Mouse (Mus musculus): ENCODE measurements around the gene D130043K22Rik.

D130043K22Rik gene

GRCm38 (mm10) chr13:24844983-24845955 lies at the start of gene D130043K22Rik:
D130043K22Rik (plus strand) TSS chr13:24845135.
- no peak for DNase-seq (ENCODE audit: low read depth, low spot score)

- DNase-seq (ENCODE audit: low read depth, low spot score), result no peak
Observed at GRCm38 (mm10) chr13:24798686-24799085, 46.2 kb upstream of the D130043K22Rik start.

- DNase-seq (ENCODE audit: low read depth, low spot score), result no peak
Observed at GRCm38 (mm10) chr13:24799378-24799777, 45.6 kb upstream of the D130043K22Rik start.

GRCm38 (mm10) chr13:24799925-24800673 lies 44.8 kb upstream of the D130043K22Rik start:
- DNase-seq (ENCODE audit: low read depth, low spot score), result no peak

- DNase-seq (ENCODE audit: low read depth, low spot score), result peak; percentile 95
Observed at GRCm38 (mm10) chr13:24800674-24801307, 44.1 kb upstream of the D130043K22Rik start.

- DNase-seq (ENCODE audit: low read depth, low spot score), result no peak
Observed at GRCm38 (mm10) chr13:24801308-24801921, 43.5 kb upstream of the D130043K22Rik start, which contains the start of gene BC005537. BC005537 (plus strand) TSS chr13:24801657.

GRCm38 (mm10) chr13:24802131-24802691 lies 42.7 kb upstream of the D130043K22Rik start:
- DNase-seq (ENCODE audit: low read depth, low spot score), result peak; percentile 32

GRCm38 (mm10) chr13:24803196-24803595 lies 41.7 kb upstream of the D130043K22Rik start:
- DNase-seq (ENCODE audit: low read depth, low spot score), result no peak

- no peak for DNase-seq (ENCODE audit: low read depth, low spot score)
Observed at GRCm38 (mm10) chr13:24806079-24806478, 38.9 kb upstream of the D130043K22Rik start.

GRCm38 (mm10) chr13:24812521-24812920 lies 32.4 kb upstream of the D130043K22Rik start:
- no peak for DNase-seq (ENCODE audit: low read depth, low spot score)

- no peak for DNase-seq (ENCODE audit: low read depth, low spot score)
Observed at GRCm38 (mm10) chr13:24814616-24815015, 30.3 kb upstream of the D130043K22Rik start.

- DNase-seq (ENCODE audit: low read depth, low spot score), result no peak
Observed at GRCm38 (mm10) chr13:24816125-24817092, 28.5 kb upstream of the D130043K22Rik start.

GRCm38 (mm10) chr13:24819931-24820330 lies 25.0 kb upstream of the D130043K22Rik start:
- no peak for DNase-seq (ENCODE audit: low read depth, low spot score)

GRCm38 (mm10) chr13:24822663-24823343 lies 22.1 kb upstream of the D130043K22Rik start:
- DNase-seq (ENCODE audit: low read depth, low spot score), result no peak

GRCm38 (mm10) chr13:24824647-24825046 lies 20.3 kb upstream of the D130043K22Rik start:
- DNase-seq (ENCODE audit: low read depth, low spot score), result no peak

- DNase-seq (ENCODE audit: low read depth, low spot score), result no peak
Observed at GRCm38 (mm10) chr13:24825587-24825986, 19.3 kb upstream of the D130043K22Rik start.

GRCm38 (mm10) chr13:24826116-24826515 lies 18.8 kb upstream of the D130043K22Rik start:
- no peak for DNase-seq (ENCODE audit: low read depth, low spot score)

- no peak for DNase-seq (ENCODE audit: low read depth, low spot score)
Observed at GRCm38 (mm10) chr13:24830756-24831352, 14.1 kb upstream of the D130043K22Rik start.
